Mouse (Mus musculus): ENCODE results near the gene Limk1. TPM values are rescaled to one million over a fixed set of nuclear protein-coding genes. Genes with fewer than 3 reads are reported as not detected.

Limk1 gene
- polyA plus RNA-seq, 1 experiment from 2014 or later, result 7.1 TPM

DNA sequence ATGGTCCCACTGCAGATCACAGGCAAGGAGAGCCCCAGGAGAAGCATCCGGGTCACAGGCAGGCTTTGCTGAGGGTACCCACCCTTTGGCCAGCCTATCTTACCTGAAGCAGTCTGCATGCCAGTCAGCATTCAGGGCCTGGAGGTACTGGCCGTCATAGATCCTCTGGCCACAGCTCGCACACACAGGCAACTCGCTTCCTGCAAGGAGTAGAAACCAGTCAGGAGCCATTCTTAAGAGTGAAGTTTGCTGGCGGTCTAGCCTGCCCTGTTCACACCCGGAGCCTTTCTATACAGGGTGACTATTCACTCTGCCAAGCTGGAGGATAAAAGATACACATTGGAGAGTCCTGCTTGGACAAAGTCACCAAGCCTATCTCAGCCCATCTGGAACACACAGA lies 1.9 kb downstream of the Limk1 start:
- Histone ChIP-seq H3K9me3 (ENCODE audit: control insufficient read depth, low read depth, low read length) (no peaks in the 10 kb centered on the region), H3K36me3 (ENCODE audit: control insufficient read depth, insufficient read depth, low read length) (peaks cover 5% of the 10 kb centered on the region; the same call in 1 of the 2 replicates), H3K27ac (ENCODE audit: low read length) (no peak overlapping the region), H3K27me3 (ENCODE audit: control insufficient read depth, insufficient read depth, low read length) (no peaks in the 10 kb centered on the region), H3K4me3 (ENCODE audit: low read depth, low read length) (no peak overlapping the region), H3K9ac (replicated peaks; ENCODE audit: low read depth, low read length) (no peak overlapping the region), H3K4me1 (ENCODE audit: control insufficient read depth, insufficient read depth, low read length) (peaks cover 7% of the 10 kb centered on the region; the same call in 1 of the 2 replicates), H3K4me2 (replicated peaks; ENCODE audit: low read depth, low read length) (no peak overlapping the region)
- ATAC-seq (ENCODE audit: insufficient number of reproducible peaks, insufficient read depth, low FRiP score, low read depth), result no peak
- WGBS, result 89% methylated on average over 6 of the region's 6 CpGs

DNA sequence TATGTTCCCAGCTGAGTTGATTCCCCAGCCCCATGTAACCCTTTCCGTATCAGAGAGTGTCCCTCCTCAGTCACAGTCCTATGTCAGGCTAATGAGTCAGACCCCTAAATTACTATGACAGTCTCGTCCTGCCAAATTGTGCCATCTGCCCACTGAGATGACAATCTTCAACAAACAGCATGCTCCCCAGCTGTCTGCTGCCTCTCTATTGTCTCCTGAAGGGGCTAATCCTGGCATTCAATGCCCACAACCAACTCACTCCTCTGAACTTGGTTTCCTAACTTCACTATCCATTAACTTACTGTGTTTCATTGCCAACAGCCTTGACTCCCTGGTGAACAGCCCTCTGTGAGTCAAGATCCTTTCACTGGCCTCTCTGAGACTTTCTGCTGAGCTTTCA lies 4.0 kb downstream of the Limk1 start:
- H3K9me3 ChIP-seq (ENCODE audit: control insufficient read depth, low read depth, low read length), result no peaks in the 10 kb centered on the region
- H3K27me3 ChIP-seq (ENCODE audit: control insufficient read depth, insufficient read depth, low read length), result no peaks in the 10 kb centered on the region
- no peak overlapping the region for H3K4me2 ChIP-seq (replicated peaks; ENCODE audit: low read depth, low read length)
- peaks cover 5% of the 10 kb centered on the region; the same call in 1 of the 2 replicates for H3K36me3 ChIP-seq (ENCODE audit: control insufficient read depth, insufficient read depth, low read length)
- no peak overlapping the region for H3K4me3 ChIP-seq (ENCODE audit: low read depth, low read length)
- 80% methylated on average over 2 of the region's 2 CpGs for WGBS
- no peak overlapping the region for H3K9ac ChIP-seq (replicated peaks; ENCODE audit: low read depth, low read length)
- H3K27ac ChIP-seq (ENCODE audit: low read length), result no peak overlapping the region
- peaks cover 25% of the 10 kb centered on the region; the same call in 1 of the 2 replicates for H3K4me1 ChIP-seq (ENCODE audit: control insufficient read depth, insufficient read depth, low read length)
- no peak for ATAC-seq (ENCODE audit: insufficient number of reproducible peaks, insufficient read depth, low FRiP score, low read depth)

DNA sequence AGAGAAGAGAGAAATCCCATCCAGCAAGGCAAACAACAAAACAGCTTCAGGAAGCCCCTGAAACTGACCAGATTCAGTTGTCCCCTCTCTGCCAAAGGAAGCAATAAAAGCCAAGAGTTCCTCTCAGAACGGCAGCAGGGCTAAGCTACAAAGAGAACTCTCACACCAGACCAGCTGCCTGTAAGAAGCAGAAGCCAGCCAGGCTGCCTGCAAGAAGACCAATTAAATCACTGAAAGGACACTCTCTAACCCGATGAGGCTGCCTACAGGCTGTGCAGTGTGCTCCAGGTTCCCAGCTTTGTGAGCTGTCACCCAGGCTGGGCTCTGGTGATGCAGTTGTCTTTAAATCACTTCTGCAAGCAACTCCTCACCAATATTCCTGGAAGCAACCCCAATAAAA lies 4.6 kb downstream of the Limk1 start:
- peaks cover 25% of the 10 kb centered on the region; the same call in 1 of the 2 replicates for H3K4me1 ChIP-seq (ENCODE audit: control insufficient read depth, insufficient read depth, low read length)
- H3K9me3 ChIP-seq (ENCODE audit: control insufficient read depth, low read depth, low read length), result no peaks in the 10 kb centered on the region
- no peak overlapping the region for H3K4me2 ChIP-seq (replicated peaks; ENCODE audit: low read depth, low read length)
- H3K27me3 ChIP-seq (ENCODE audit: control insufficient read depth, insufficient read depth, low read length), result no peaks in the 10 kb centered on the region
- H3K27ac ChIP-seq (ENCODE audit: low read length), result no peak overlapping the region
- WGBS, result 63% methylated on average over 2 of the region's 2 CpGs
- no peak overlapping the region for H3K9ac ChIP-seq (replicated peaks; ENCODE audit: low read depth, low read length)
- no peak overlapping the region for H3K4me3 ChIP-seq (ENCODE audit: low read depth, low read length)
- H3K36me3 ChIP-seq (ENCODE audit: control insufficient read depth, insufficient read depth, low read length), result peaks cover 5% of the 10 kb centered on the region; the same call in 1 of the 2 replicates
- ATAC-seq (ENCODE audit: insufficient number of reproducible peaks, insufficient read depth, low FRiP score, low read depth), result no peak

DNA sequence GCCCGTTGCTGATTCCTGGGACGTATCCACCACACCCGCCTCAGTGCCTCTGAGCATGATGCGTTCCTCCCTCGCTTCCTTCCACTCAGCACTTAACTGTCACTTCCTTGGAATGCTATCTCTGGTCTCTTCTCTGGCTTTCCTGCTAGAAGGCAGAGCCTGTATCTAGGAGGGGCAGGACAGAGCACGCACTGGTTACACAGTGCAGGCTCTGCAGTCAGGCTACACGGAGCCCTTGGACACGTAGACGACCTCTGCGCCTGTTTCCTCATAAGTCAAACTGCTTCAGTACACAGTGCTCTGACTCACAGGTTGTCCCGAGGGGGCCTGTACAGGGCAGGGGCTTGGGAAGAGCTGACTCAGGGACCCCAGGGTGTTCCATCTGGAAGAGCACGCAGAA lies 8.2 kb downstream of the Limk1 start:
- Histone ChIP-seq H3K4me2 (replicated peaks; ENCODE audit: low read depth, low read length) (no peak overlapping the region), H3K4me3 (ENCODE audit: low read depth, low read length) (no peak overlapping the region), H3K4me1 (ENCODE audit: control insufficient read depth, insufficient read depth, low read length) (peaks cover 35% of the 10 kb centered on the region), H3K9me3 (ENCODE audit: control insufficient read depth, low read depth, low read length) (no peaks in the 10 kb centered on the region), H3K36me3 (ENCODE audit: control insufficient read depth, insufficient read depth, low read length) (peaks cover 5% of the 10 kb centered on the region; the same call in 1 of the 2 replicates), H3K9ac (replicated peaks; ENCODE audit: low read depth, low read length) (no peak overlapping the region), H3K27ac (ENCODE audit: low read length) (no peak overlapping the region; the same call in 1 of the 2 replicates), H3K27me3 (ENCODE audit: control insufficient read depth, insufficient read depth, low read length) (no peaks in the 10 kb centered on the region)
- 0 out of 2 replicates have a peak, but pooled peaks have one; percentile 10 for ATAC-seq (ENCODE audit: insufficient number of reproducible peaks, insufficient read depth, low FRiP score, low read depth)
- 46% methylated on average over 12 of the region's 12 CpGs for WGBS

DNA sequence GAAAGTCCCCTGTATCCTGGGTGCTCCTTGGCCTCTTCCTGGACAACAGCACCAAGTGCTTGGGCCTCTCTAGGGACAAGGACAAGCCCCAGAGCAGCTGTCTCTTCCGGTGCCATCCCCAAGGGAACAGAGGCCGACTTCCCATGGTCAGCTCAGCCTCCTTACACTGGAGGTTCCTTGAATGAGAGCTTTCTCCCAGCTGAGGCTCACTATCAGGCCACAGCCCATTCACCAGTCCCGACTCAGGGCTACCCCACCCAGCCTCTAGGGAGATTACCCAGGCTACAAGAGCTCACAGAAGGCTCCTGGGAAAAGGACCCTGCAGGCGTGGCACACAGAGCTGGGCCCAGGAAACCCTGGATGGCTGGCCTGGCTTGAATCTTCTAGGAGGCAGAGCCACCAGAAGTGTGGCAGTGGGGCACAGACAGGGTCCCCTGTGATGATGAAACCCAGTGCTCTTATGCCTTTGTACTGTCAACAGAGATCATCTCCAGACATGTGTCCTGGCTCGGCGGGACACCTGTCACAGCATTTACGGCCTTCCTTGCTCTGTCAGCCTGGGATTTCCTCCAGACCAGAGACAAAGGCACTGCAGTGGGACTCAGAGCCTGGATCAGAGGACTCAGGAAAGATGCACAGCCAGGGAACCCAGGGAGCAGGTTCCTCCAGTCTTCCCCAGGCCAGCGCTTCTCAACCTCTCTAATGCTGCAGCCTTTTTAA lies 9.4 kb downstream of the Limk1 start:
- WGBS, result 63% methylated on average over 8 of the region's 8 CpGs
- Histone ChIP-seq H3K4me3 (ENCODE audit: low read depth, low read length) (no peak overlapping the region), H3K27me3 (ENCODE audit: control insufficient read depth, insufficient read depth, low read length) (no peaks in the 10 kb centered on the region), H3K4me2 (replicated peaks; ENCODE audit: low read depth, low read length) (no peak overlapping the region), H3K9me3 (ENCODE audit: control insufficient read depth, low read depth, low read length) (no peaks in the 10 kb centered on the region), H3K9ac (replicated peaks; ENCODE audit: low read depth, low read length) (no peak overlapping the region), H3K36me3 (ENCODE audit: control insufficient read depth, insufficient read depth, low read length) (peaks cover under 1% of the 10 kb centered on the region; the same call in 1 of the 2 replicates), H3K27ac (ENCODE audit: low read length) (no peak overlapping the region), H3K4me1 (ENCODE audit: control insufficient read depth, insufficient read depth, low read length) (peaks cover 35% of the 10 kb centered on the region)
- no peak for ATAC-seq (ENCODE audit: insufficient number of reproducible peaks, insufficient read depth, low FRiP score, low read depth)

DNA sequence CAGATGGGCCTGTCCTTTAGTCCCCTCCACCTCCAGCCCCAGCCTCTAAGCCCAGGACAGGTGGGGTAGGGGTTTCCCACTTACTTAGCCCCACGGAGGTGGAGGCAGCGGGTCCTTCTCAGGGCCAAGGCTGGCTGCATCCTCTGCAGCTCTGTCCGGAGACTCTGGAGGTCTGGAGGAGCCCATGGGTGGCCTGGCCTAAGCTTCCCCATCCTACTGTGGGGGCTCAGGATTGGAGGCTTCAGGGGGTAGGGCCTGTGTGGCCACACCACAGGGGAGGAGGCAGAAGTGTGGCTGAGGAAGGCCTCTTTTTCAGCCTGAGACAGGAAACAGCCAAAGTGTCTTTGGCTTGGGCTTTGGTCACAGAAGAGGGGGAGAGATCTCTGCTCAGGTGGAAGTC lies 10.4 kb downstream of the Limk1 start:
- ATAC-seq (ENCODE audit: insufficient number of reproducible peaks, insufficient read depth, low FRiP score, low read depth), result no peak
- H3K4me3 ChIP-seq (ENCODE audit: low read depth, low read length), result no peak overlapping the region
- no peaks in the 10 kb centered on the region for H3K27me3 ChIP-seq (ENCODE audit: control insufficient read depth, insufficient read depth, low read length)
- no peak overlapping the region for H3K27ac ChIP-seq (ENCODE audit: low read length)
- no peaks in the 10 kb centered on the region for H3K9me3 ChIP-seq (ENCODE audit: control insufficient read depth, low read depth, low read length)
- peaks cover 35% of the 10 kb centered on the region for H3K4me1 ChIP-seq (ENCODE audit: control insufficient read depth, insufficient read depth, low read length)
- H3K4me2 ChIP-seq (replicated peaks; ENCODE audit: low read depth, low read length), result no peak overlapping the region
- H3K36me3 ChIP-seq (ENCODE audit: control insufficient read depth, insufficient read depth, low read length), result no peaks in the 10 kb centered on the region; the same call in 1 of the 2 replicates
- H3K9ac ChIP-seq (replicated peaks; ENCODE audit: low read depth, low read length), result no peak overlapping the region
- WGBS, result 78% methylated on average over 3 of the region's 3 CpGs

DNA sequence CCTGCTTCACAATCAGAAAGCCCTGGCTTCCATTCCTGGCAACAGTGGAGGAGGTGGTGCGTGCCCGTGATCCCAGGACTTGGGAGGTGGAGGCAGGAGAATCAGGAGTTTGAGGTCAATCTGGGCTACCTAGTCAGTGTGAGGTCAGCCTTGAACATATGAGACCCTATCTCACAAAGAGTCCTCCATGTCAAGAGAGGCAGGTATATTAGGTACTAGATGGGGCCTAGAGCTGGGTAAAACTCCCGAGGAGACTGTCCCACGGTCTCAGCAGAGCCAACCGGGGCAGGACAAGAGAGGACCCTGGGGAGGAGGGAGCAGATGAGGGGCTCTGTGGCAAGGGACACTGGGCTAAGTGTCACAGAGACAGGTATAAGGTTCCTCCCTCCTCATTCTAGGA lies 10.9 kb downstream of the Limk1 start:
- Histone ChIP-seq H3K36me3 (ENCODE audit: control insufficient read depth, insufficient read depth, low read length) (peaks cover under 1% of the 10 kb centered on the region; the same call in 1 of the 2 replicates), H3K4me1 (ENCODE audit: control insufficient read depth, insufficient read depth, low read length) (peaks cover 35% of the 10 kb centered on the region), H3K9ac (replicated peaks; ENCODE audit: low read depth, low read length) (no peak overlapping the region), H3K27me3 (ENCODE audit: control insufficient read depth, insufficient read depth, low read length) (no peaks in the 10 kb centered on the region), H3K27ac (ENCODE audit: low read length) (no peak overlapping the region), H3K9me3 (ENCODE audit: control insufficient read depth, low read depth, low read length) (no peaks in the 10 kb centered on the region), H3K4me2 (replicated peaks; ENCODE audit: low read depth, low read length) (no peak overlapping the region), H3K4me3 (ENCODE audit: low read depth, low read length) (no peak overlapping the region)
- 84% methylated on average over 5 of the region's 5 CpGs for WGBS
- ATAC-seq (ENCODE audit: insufficient number of reproducible peaks, insufficient read depth, low FRiP score, low read depth), result no peak

DNA sequence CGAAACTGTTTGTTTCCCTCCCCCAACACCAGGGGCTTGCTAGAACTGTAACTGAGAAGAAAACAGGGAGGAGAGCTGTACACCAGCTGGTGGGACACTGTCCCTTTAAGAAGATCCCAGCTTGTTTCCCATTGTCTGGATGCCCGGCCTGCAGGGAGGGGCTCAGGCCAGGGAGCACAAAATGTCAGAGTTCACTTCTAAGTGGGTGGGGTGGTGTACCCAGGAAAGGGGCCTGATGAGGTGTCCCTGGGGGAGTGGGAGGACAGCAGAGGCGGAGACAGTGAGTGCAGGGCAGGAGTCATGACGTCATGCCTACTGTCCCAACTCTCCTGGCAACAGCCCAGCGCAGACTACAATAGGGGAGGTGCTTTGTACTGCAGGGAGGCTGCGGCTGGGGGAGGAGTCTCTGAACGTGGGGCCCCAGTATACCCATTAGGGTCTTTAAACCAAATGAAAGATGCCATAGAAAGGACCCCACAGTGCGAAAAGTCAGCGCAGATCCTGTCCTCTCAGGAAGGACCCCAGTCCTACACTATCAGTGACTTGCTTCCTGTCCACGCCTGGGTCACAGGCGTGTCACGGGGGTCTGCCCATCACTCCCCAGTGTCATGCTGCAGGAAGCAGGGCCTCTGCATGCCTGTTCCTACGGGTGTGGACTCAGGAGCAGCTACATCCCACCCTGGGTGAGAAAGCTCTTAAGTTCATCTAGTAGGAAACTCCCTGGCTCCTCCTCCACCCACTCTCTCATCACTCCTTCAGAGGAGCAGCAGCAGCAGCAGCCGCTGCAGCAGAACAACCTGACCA lies 12.2 kb downstream of the Limk1 start:
- ATAC-seq (ENCODE audit: insufficient number of reproducible peaks, insufficient read depth, low FRiP score, low read depth), result peak; percentile 85
- peak overlapping the region; percentile 28 for H3K9ac ChIP-seq (replicated peaks; ENCODE audit: low read depth, low read length)
- peak overlapping the region; percentile 74 for H3K27ac ChIP-seq (ENCODE audit: low read length)
- no peaks in the 10 kb centered on the region for H3K9me3 ChIP-seq (ENCODE audit: control insufficient read depth, low read depth, low read length)
- no peaks in the 10 kb centered on the region for H3K27me3 ChIP-seq (ENCODE audit: control insufficient read depth, insufficient read depth, low read length)
- H3K36me3 ChIP-seq (ENCODE audit: control insufficient read depth, insufficient read depth, low read length), result peaks cover 3% of the 10 kb centered on the region; the same call in 1 of the 2 replicates
- peaks cover 33% of the 10 kb centered on the region for H3K4me1 ChIP-seq (ENCODE audit: control insufficient read depth, insufficient read depth, low read length)
- H3K4me2 ChIP-seq (replicated peaks; ENCODE audit: low read depth, low read length), result peak overlapping the region; percentile 65
- 4% methylated on average over 14 of the region's 14 CpGs for WGBS
- peak overlapping the region; percentile 29 for H3K4me3 ChIP-seq (ENCODE audit: low read depth, low read length)
